Mouse (Mus musculus) adrenal gland, postnatal 14 days (tissue): ENCODE results near the gene Vgf. TPM values are rescaled to one million over a fixed set of nuclear protein-coding genes. Genes with fewer than 3 reads are reported as not detected.

Experiments used
- DNase-seq: peaks from one replicate; pipeline ENCODE4 v3.0.0; 2021; ENCODE audit warnings: mixed read lengths
- total RNA-seq: library from RNA; stranded (reverse); gene quantifications from 2 replicates; pipeline ENCODE4 v1.2.3, GENCODE M21; 2021

Vgf gene
- total RNA-seq, 1 experiment from 2014 or later = 11.9 TPM

DNA sequence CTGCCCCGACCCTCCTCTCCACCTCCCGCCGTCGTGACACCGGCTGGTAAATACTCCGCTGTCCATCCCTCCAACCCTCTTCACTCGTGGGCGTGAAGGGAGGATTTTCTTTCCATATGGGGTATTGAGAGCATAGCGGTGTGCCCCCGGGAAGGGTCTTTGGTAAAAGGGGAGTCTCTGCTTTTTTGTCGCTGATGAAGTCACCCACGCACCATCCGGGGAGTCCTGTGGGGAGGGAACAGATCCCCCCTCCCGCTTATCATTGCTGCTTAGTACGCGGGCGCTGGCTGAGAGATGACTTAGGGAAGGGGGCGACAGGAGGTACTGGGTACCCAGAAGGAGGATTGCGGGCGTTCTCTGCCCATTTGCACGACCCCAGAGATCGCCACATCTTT lies 4.2 kb downstream of the Vgf start:
- no peak for DNase-seq

DNA sequence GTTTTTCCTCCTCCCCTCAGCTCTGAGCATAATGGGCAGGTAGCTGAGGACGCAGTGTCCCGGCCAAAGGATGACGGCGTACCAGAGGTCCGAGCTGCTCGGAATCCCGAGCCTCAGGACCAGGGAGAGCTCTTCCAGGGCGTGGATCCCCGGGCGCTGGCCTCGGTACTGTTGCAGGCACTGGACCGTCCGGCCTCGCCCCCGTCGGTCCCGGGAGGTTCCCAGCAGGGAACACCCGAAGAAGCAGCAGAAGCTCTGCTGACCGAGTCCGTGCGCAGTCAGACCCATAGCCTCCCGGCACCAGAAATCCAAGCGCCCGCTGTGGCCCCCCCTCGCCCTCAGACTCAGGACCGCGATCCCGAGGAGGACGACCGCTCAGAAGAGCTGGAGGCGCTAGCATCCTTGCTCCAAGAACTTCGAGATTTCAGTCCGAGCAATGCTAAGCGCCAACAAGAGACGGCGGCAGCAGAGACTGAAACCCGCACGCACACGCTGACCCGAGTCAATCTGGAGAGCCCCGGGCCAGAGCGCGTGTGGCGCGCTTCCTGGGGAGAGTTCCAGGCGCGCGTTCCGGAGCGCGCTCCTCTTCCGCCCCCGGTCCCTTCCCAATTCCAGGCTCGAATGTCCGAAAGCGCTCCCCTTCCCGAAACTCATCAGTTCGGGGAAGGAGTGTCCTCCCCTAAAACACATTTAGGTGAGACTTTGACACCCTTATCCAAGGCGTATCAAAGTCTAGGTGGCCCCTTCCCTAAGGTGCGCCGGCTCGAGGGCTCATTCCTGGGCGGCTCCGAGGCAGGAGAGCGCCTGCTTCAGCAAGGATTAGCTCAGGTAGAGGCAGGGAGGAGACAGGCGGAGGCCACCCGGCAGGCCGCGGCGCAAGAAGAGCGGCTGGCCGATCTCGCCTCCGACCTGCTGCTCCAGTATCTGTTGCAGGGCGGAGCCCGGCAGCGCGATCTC lies 5.2 kb downstream of the Vgf start:
- DNase-seq = peak; percentile 81

DNA sequence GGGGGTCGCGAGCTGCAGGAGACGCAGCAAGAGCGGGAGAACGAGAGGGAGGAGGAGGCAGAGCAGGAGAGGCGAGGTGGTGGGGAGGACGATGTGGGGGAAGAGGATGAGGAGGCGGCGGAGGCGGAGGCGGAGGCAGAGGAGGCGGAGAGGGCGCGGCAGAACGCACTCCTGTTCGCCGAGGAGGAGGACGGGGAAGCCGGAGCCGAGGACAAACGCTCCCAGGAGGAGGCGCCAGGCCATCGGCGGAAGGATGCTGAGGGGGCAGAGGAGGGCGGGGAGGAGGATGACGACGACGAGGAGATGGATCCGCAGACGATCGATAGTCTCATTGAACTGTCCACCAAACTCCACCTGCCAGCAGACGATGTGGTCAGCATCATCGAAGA lies 5.8 kb downstream of the Vgf start:
- peak; percentile 32 for DNase-seq

DNA sequence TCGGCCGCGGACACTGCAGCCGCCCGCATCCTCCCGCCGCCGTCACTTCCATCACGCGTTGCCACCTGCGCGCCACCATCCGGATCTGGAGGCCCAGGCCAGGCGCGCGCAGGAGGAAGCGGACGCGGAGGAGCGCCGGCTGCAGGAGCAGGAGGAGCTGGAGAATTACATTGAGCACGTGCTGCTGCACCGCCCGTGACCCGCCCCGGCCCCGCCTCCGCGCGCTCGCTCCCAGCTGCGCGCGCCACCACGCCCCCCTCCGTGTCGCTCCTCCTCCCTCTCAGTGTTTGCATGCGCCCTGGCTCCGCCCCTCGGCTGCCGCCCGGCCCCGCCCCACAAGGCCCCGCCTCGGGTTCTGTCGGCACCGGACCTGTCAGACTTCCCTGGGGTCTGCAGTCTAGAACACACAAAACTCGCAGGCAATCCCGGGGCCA lies 6.5 kb downstream of the Vgf start:
- DNase-seq = peak; percentile 96

DNA sequence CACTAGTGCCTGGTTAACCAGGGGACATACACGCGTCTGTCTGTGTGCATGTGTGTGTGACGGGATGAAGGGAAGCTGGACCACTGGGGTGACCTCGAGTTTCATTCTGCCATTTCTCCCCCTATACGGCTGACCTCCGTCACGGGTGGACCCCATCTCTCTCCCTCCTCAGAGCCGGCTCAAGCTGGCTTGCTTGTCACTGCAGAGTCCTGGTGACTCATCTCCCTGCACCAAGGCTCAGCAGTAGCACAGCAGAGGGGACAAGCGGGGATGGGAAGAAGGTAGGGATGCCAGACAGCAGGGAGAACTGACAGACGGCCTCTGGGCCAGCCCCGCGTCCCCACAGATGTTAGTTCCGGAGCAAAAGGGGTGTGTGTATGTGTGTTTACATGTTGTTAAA lies 10.0 kb downstream of the Vgf start:
- no peak for DNase-seq

DNA sequence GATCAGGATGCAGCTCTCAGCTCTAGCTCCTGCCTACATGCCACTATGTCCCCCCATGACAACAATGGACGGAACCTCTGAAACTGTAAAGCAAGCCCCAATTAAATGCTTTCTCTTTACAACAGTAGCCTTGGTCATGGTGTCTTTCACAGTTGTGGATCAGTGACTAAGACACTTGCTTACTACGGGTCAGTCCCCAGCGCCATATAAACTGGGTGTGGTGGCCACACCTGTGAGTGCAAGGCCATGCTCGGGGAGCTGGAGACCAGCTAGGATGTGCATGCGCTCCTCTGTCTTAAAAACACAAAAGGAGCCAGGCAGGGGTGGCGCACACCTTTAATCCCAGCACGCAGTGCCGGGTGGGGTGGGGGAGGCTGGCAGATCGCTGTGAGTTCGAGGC lies 13.3 kb downstream of the Vgf start:
- DNase-seq = no peak

DNA sequence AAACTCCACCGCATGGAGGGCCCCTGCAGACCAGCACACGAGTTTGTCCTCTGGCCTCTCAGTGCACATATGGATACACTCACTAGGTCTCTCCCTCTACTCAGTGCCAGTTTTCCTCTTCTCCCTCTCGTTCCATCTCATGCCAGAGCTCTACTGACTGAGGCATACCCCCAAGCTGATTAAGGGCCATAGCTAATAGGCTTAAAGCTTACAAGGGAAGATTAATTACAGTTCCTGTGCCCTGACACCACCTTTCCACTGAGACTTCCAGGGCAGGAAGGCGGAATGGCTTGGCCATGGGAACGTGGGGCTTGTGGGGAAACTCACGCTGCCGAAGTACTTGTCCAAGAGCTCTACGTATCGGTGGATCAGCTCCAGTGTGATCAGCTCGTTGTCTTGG lies 15.2 kb downstream of the Vgf start:
- DNase-seq = no peak

DNA sequence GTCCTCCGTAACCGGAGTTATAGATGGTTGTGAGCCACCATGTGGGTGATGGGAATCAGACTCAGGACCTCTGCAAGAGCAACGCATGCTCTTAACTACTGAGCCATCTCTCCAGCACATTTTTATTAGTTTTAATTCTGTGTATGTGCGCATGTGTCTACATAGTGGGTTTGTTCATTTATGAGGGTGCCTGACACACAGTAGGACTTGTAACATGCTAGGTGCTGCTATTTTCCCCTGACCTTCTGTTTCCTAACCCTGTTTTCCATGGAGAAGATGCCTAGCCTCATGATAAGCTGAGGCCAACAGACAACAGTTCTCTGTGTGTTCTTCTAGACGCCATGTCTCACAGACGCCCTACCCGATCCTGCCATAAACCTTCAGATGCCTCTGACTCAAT lies 17.8 kb downstream of the Vgf start:
- no peak for DNase-seq

DNA sequence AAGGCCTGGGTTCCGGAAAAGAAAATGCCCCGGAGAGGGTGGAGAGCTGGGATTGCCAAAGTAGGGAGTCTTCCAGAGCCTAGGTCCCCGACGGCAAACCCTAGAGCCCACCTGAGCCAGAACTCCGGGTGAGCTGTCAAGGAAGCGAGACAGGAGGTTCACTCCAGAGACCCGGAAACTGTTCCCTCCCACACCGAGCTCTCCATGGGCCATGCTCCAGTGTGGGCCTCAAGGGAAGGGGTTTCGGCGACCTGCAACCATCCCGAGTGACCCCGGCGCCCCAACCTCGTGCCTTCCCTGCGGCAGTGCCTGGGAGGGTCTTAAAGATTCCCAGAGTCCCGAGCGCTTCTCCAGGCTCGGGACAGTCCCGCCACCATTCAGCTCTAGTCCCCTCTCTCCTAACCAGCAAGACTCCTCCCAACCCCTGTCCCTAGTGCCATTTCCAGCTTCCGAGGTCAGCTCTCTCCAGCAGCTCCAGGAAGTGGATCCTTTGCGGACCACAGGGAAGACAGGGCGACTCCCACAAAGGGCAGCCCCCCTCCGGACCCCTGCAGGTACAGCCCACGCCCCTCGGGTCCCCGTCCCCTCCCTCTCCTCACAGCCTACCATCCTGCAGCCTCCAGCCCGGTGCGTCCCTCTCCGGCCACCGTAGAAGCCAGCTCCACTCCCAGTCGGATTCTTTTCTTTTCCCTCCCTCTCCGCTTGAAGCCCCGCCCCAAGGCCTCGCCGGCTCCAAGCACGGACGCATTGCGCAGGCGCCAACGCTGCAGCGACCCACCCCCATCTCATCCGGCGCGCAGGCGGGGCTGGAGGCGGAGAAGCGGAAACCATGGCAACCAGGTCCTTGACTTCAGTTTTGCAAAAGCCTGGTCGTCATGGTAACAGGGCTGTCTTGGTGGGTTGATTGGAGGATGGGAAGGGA lies 19.5 kb downstream of the Vgf start, which contains the start of gene Ap1s1:
TSS of gene Ap1s1 (minus strand) at position 734 of the 922 bp plus-strand sequence.
- DNase-seq = peak; percentile 99

DNA sequence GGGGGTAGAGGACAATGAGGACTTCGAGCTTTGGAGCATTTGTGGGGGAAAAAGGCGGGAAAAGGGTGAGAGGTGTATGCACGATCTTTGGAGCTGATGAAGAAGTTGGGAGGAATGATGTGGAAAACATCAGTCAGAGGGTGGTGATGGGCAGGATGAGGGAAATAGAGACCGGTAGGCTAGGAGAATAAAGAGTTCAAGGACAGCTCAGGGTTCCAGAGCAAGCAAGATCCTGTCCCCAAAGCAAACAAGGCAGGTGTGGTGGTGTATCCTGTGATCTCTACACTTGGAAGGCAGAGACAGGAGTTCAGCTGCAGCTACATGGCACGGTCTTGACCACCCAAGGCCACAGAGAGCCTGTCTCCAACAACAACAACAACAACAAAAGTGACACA lies 20.1 kb downstream of the Vgf start:
- no peak for DNase-seq

DNA sequence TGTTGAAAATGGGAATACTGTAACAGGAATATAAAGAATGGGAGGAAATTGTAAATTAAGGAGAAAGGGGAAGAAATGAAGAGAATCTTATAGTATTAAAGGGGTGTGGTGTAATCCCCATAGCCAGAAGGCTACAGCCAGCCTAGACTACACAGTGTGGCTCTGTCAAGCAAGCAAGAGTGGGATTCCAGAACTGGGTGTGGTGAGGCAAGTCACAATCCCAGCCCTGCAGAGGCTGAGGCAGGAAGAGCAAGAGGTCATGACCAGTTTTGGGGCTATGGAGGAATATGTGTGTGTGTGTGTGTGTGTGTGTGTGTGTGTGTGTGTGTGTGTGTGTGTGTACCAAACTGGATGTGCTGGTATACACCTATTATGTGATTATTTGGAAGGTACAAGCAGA lies 20.8 kb downstream of the Vgf start:
- no peak for DNase-seq

DNA sequence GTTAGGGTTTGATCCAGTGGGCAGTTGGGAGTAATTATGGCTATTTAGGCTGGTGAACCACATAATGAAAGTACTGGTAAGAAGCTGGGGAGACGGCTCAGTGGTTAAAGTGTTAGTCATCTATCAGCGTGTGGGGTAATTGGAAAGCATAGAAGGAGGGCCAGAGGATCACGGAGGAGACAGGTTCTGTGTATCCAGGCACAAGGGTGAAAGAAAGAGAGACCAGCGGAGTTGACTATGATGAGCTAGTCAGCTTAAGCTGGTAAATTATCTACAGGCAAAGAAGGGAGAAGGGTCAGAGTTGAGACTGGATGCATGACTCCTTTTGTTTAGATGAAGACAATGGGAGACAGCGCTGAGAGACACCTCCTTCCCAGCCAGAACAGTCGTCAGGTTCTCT lies 24.9 kb downstream of the Vgf start:
- DNase-seq = no peak

DNA sequence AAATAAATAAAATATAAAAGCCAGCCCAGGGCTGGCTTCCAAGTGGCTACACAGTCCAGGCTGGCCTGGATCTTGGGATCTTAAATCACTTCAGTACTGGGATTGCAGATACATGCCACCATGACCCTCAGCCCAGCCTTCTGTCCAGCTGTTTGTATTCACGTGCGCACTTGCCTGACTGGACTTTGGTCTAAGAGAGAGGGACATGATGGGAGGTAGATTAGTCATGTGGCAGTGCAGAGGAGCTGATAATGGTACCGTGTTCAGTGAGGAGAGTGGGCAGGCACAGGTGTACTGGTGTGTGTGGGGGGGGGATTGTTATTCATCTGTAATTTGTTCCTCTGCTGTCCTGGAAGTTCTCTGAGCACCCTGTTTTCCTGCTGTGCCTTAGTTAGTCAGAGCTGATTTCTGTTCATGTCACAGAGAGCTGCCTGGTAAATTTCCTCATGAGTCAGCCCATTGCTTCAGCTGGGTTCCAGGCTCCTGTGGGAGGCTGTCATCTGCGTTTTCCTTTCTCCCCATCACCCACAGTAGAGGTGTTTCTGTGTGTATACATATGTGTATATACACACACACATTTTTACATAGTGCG lies 25.8 kb downstream of the Vgf start:
- no peak for DNase-seq

DNA sequence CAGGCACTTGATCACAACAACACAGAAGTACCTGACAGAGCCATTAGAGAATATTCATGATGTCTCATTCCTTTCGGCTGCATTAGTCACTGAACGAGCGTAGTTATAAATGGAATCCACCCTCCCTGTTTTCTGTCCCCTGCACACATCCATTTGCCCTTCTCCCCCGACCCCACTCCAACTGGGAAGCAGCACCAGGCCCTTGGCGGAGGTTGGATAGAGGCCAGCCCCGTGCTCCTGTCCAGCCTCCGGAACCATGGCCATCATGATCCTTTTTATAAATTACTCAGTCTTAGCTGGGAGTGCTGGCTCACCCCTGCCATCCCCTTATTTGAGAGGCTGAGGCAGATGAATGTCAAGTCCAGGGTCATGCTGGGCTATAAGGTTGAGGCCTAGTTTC lies 28.1 kb downstream of the Vgf start:
- DNase-seq = no peak

DNA sequence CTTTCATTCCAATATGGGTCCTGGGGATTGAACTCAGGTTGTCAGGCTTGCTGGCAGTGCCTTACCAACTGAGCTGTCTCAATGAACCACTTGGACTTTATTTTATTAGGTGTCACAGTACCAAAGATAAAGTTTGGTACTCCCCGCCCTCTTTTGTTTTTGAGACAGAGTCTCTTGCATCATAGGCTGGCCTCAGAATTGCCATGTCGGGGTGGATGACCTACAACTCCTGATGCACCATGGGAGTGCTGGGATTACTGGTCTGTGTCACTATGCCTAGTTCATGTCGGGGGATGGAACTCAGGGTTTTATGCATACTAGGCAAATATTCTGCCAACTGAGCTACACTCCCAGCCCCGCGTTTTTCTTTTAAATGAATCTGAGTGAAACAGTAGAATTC lies 28.7 kb downstream of the Vgf start:
- no peak for DNase-seq

DNA sequence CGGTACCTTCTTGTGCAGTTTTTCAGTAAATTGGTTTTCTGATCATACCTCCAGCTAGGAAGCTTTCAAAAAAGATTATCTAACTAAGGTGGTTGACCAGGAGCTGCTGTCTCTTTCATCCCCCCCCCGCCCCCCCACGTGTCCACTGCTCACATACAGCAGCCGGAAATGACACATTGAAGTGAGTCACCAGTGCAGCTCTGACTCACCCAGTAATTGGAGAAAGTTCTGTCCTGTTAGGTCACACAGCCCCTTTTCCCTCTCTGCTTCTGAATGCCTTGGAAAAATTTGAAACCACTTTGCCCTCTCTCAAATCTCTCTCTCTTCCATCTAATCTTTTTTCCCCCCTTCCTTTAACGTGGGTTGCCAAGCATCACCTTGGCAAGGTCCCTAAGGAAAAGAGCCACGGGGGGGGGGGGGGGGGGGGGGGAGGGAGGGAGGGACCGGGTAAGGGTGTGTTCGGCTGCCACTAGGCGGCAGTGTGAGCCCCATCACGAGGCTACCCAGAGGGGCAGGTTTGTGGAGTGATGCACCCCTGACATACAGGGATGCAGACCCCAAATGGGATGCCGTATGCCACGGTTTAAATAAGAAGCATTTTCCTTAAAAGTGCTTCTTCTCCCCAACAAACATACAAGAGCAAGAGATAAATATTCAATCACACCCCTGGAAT lies 35.8 kb downstream of the Vgf start:
- peak; percentile 74 for DNase-seq

DNA sequence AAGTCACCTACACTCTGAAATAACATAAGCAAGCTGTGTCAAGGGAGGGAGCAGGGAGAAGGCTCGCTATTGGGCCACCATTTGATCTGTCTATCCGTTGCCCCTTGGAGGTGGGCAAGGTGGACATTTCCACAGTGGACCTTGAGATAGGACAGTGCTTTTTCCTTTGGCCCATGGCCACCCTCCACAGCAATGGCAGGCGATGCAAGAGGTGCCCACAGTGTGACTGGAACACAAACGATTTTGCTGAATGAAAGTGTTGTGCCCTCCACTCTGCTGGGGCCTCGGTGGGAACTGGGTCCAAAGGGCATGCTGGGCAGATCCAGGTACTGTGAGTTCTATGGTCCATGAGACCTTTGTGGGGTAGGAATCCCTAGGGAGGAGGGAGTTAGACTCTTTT lies 36.4 kb downstream of the Vgf start:
- no peak for DNase-seq

DNA sequence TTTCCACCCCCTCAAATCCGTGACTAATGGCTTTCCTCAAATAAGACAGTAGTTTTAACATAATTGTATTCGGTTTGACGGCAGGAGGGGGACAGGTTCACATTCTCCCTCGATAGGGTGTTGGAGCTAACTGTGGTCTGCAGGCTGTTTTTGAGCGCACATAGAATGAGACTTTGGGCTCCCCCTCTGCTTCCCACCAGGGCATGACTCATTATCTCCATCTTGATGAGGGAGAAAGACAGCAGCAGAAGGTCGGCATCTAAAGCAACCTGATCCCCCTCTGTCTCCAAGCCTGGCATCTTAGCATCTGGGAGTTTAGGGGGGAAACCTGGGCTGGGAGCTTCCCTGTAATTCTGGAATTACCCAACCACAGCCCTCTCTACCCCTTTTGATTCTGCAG lies 39.3 kb downstream of the Vgf start:
- no peak for DNase-seq

DNA sequence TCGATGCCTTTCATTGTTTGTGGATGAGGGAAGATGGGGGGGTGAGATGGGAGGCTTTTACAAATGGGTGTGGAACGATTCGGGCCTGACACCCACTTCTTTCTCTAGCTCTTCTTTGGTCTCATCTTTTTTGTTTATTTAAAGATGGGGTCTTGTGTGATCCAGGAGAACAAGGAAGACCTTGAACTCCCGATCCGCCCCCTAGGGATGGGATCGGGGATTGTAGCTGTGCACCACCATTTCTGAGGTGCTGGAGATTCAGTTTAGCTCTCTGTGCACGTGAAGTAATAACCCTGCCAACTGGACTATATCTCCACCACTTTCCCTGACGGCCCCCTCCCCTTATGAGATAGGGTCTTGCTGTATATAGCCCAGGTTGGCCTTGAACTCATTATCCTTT lies 39.7 kb downstream of the Vgf start:
- DNase-seq = no peak

DNA sequence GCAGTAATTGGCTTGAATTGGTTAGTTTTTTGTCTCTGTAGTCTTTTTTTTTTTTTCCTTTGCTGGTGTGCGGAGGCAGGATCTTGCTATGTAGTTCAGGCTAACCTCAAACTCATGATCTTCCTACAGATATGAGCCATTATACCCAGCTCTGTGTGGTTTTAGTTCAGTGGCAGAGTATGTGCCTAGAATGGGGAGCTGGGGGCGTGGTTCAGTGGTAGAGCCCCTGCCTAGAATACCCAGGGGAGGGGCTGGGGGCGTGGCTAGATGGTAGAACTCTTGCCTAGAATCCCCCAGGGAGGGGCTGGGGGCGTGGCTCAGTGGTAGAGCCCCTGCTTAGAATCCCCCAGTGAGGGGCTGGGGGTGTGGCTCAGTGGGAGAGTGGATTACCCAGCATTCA lies 42.5 kb downstream of the Vgf start:
- no peak for DNase-seq

DNA sequence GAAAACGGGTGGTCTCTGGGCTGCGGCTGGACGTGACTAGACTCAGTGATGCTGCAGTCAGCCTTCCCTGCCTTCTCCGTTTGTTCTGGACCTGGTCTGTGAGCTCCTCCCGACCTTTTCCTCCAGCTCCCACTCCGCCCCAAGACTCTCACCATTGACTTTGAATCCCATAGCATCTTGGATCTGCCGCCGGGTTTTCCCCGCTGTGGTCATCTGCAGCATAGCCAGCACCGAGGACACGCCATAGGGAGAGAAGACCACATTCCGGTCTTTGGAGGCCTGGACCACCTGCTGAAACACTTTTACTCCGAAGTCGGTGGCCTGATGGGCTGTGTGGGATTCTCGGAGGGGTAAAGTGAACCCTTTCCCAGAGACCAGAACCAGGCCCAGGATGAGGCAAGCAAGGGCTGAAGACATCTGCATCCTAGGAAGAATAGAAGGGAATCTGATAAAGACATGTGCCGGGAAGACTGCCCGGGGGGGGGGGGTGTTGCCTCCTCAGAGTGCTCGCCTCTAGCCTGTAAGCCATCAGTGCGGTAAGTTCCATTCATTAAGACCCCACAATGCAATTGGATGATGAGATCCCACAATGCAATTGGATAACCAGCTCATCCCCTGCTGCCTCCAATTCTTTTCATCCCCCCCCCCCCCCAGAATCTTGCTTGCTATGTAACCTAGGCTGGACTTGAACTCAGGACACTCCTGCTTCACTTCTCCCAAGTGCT lies 44.9 kb downstream of the Vgf start:
- no peak for DNase-seq
